Mouse (Mus musculus): ENCODE measurements at regions not wholly inside any gene's neighbourhood (a gene's known extent, or its start where the extent isn't known, plus 50 kb on each side); places are given as distances from the start of the nearest gene placed in this dataset.

GRCm38 (mm10) chr3:52196936-52197246 lies 71.2 kb upstream of the Foxo1 start:
- no peak overlapping the region; the same call in 1 of the 2 replicates for H3K9ac ChIP-seq (replicated peaks)
- H3K4me3 ChIP-seq (replicated peaks), result no peak overlapping the region
- no peak overlapping the region for H3K27ac ChIP-seq

GRCm38 (mm10) chr3:52197982-52198750 lies 70.0 kb upstream of the Foxo1 start:
- no peak overlapping the region for H3K27ac ChIP-seq
- no peak for ATAC-seq (ENCODE audit: insufficient number of reproducible peaks, insufficient read depth, low FRiP score, low TSS enrichment, low read depth)
- 78% methylated on average over 23 of the region's 23 CpGs for WGBS
- H3K27me3 ChIP-seq, result peaks cover 21% of the 10 kb centered on the region
- H3K4me1 ChIP-seq (replicated peaks), result peaks cover 21% of the 10 kb centered on the region; the same call in 1 of the 2 replicates
- no peak overlapping the region for H3K4me3 ChIP-seq (replicated peaks)
- H3K4me2 ChIP-seq, result no peak overlapping the region
- no peaks in the 10 kb centered on the region for H3K36me3 ChIP-seq
- H3K9ac ChIP-seq (replicated peaks), result no peak overlapping the region
- H3K9me3 ChIP-seq, result no peaks in the 10 kb centered on the region

More at GRCm38 (mm10) chr3:52196936-52197246, 71.2 kb upstream of the Foxo1 start:
- no peak for ATAC-seq (ENCODE audit: insufficient number of reproducible peaks, insufficient read depth, low FRiP score, low TSS enrichment, low read depth)
- H3K9me3 ChIP-seq, result no peaks in the 10 kb centered on the region
- peaks cover 28% of the 10 kb centered on the region for H3K4me1 ChIP-seq (replicated peaks)
- WGBS, result 70% methylated on average over 2 of the region's 2 CpGs
- H3K4me2 ChIP-seq, result peak overlapping the region; percentile 77; the same call in 1 of the 2 replicates
- no peaks in the 10 kb centered on the region for H3K36me3 ChIP-seq
- H3K27me3 ChIP-seq, result peaks cover 21% of the 10 kb centered on the region

- Histone ChIP-seq H3K27ac (no peak overlapping the region), H3K36me3 (no peaks in the 10 kb centered on the region), H3K4me1 (replicated peaks) (peaks cover 14% of the 10 kb centered on the region; the same call in 1 of the 2 replicates), H3K9ac (replicated peaks) (no peak overlapping the region), H3K4me3 (replicated peaks) (no peak overlapping the region), H3K4me2 (no peak overlapping the region), H3K27me3 (peaks cover 21% of the 10 kb centered on the region), H3K9me3 (no peaks in the 10 kb centered on the region)
- no peak for ATAC-seq (ENCODE audit: insufficient number of reproducible peaks, insufficient read depth, low FRiP score, low TSS enrichment, low read depth)
- 46% methylated on average over 17 of the region's 17 CpGs for WGBS
These were observed 69.1 kb upstream of the Foxo1 start for GRCm38 (mm10) chr3:52198751-52199738.

- Histone ChIP-seq H3K4me1 (replicated peaks) (peaks cover 14% of the 10 kb centered on the region; the same call in 1 of the 2 replicates), H3K9me3 (peaks cover 5% of the 10 kb centered on the region), H3K36me3 (no peaks in the 10 kb centered on the region), H3K27me3 (peaks cover 17% of the 10 kb centered on the region), H3K9ac (replicated peaks) (no peak overlapping the region), H3K4me3 (replicated peaks) (no peak overlapping the region), H3K4me2 (no peak overlapping the region), H3K27ac (no peak overlapping the region)
- ATAC-seq (ENCODE audit: insufficient number of reproducible peaks, insufficient read depth, low FRiP score, low TSS enrichment, low read depth), result no peak
- 71% methylated on average over 4 of the region's 4 CpGs for WGBS
These were observed 68.0 kb upstream of the Foxo1 start for GRCm38 (mm10) chr3:52200106-52200505.

- H3K4me2 ChIP-seq, result peak overlapping the region; percentile 59
- H3K27me3 ChIP-seq, result peaks cover 10% of the 10 kb centered on the region; the same call in 1 of the 2 replicates
- ATAC-seq (ENCODE audit: insufficient number of reproducible peaks, insufficient read depth, low FRiP score, low TSS enrichment, low read depth), result no peak
- no peaks in the 10 kb centered on the region for H3K9me3 ChIP-seq
- H3K9ac ChIP-seq (replicated peaks), result no peak overlapping the region; the same call in 1 of the 2 replicates
- 13% methylated on average over 24 of the region's 24 CpGs for WGBS
- peaks cover 11% of the 10 kb centered on the region for H3K4me1 ChIP-seq (replicated peaks)
- H3K27ac ChIP-seq, result no peak overlapping the region
- no peaks in the 10 kb centered on the region for H3K36me3 ChIP-seq
- H3K4me3 ChIP-seq (replicated peaks), result peak overlapping the region; percentile 25
These were observed 57.4 kb upstream of the Foxo1 start for GRCm38 (mm10) chr3:52210556-52211302.

- no peak overlapping the region for H3K27ac ChIP-seq
- H3K4me1 ChIP-seq (replicated peaks), result peaks cover 11% of the 10 kb centered on the region
- no peaks in the 10 kb centered on the region for H3K9me3 ChIP-seq
- no peaks in the 10 kb centered on the region for H3K36me3 ChIP-seq
- no peak for ATAC-seq (ENCODE audit: insufficient number of reproducible peaks, insufficient read depth, low FRiP score, low TSS enrichment, low read depth)
- 26% methylated on average over 6 of the region's 6 CpGs for WGBS
- peak overlapping the region; percentile 25 for H3K4me3 ChIP-seq (replicated peaks)
- H3K4me2 ChIP-seq, result peak overlapping the region; percentile 59
- H3K9ac ChIP-seq (replicated peaks), result no peak overlapping the region; the same call in 1 of the 2 replicates
- H3K27me3 ChIP-seq, result peaks cover 10% of the 10 kb centered on the region; the same call in 1 of the 2 replicates
These were observed 56.8 kb upstream of the Foxo1 start for GRCm38 (mm10) chr3:52211303-52211695.

GRCm38 (mm10) chr3:52214114-52214513 lies 54.0 kb upstream of the Foxo1 start:
- H3K9me3 ChIP-seq, result no peaks in the 10 kb centered on the region
- WGBS, result 97% methylated on average over 7 of the region's 7 CpGs
- ATAC-seq (ENCODE audit: insufficient number of reproducible peaks, insufficient read depth, low FRiP score, low TSS enrichment, low read depth), result no peak
- H3K4me2 ChIP-seq, result no peak overlapping the region
- H3K4me1 ChIP-seq (replicated peaks), result peaks cover 11% of the 10 kb centered on the region
- no peaks in the 10 kb centered on the region for H3K36me3 ChIP-seq
- H3K4me3 ChIP-seq (replicated peaks), result no peak overlapping the region
- H3K9ac ChIP-seq (replicated peaks), result no peak overlapping the region
- peaks cover 10% of the 10 kb centered on the region; the same call in 1 of the 2 replicates for H3K27me3 ChIP-seq
- no peak overlapping the region for H3K27ac ChIP-seq

- H3K9ac ChIP-seq (replicated peaks), result no peak overlapping the region
- ATAC-seq (ENCODE audit: insufficient number of reproducible peaks, insufficient read depth, low FRiP score, low TSS enrichment, low read depth), result no peak
- no peaks in the 10 kb centered on the region for H3K36me3 ChIP-seq
- H3K4me3 ChIP-seq (replicated peaks), result no peak overlapping the region
- 0 out of 2 replicates have a peak, but pooled peaks cover 8% of the 10 kb centered on the region for H3K27me3 ChIP-seq
- H3K27ac ChIP-seq, result no peak overlapping the region
- peaks cover 11% of the 10 kb centered on the region for H3K4me1 ChIP-seq (replicated peaks)
- no peaks in the 10 kb centered on the region for H3K9me3 ChIP-seq
- 89% methylated on average over 9 of the region's 9 CpGs for WGBS
- H3K4me2 ChIP-seq, result no peak overlapping the region
These were observed 53.1 kb upstream of the Foxo1 start for GRCm38 (mm10) chr3:52215083-52215482.
